Mouse (Mus musculus): Measurements from ENCODE around the gene Nfe2l3. TPM values are rescaled to one million over a fixed set of nuclear protein-coding genes. Genes with fewer than 3 reads are reported as not detected.

Nfe2l3 gene
- polyA plus RNA-seq, 1 experiment from 2014 or later = 8.2 TPM

DNA sequence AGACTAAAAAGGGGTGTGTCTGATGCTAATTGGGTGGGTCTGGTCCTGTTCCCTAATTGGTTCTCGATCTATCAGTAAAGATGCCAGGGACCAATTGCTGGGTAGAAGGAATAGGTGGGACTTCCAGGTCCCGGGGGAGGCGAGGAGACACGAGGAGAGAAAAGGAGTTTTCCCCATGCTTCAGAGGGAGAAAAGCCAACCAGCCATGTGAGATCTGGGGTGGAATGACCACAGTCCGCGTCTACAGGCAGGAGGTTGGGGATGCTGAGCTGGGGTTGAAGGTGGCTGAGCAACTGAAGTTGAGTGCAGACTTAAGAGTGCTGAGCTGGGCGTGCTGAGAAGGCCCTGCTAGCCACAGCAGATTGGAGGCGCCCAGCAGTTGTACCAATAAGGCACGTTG is 37.0 kb upstream of the Nfe2l3 start:
- H3K4me2 ChIP-seq (ENCODE audit: low read length) = no peak overlapping the region
- no peaks in the 10 kb centered on the region for H3K4me1 ChIP-seq (ENCODE audit: control insufficient read depth, insufficient read depth, low read length)
- 53% methylated on average over 9 of the region's 9 CpGs for WGBS
- ATAC-seq (ENCODE audit: low FRiP score, low TSS enrichment) (no peak), DNase-seq (no peak)
- H3K27ac ChIP-seq (replicated peaks; ENCODE audit: low read depth, low read length) = no peak overlapping the region
- H3K36me3 ChIP-seq (ENCODE audit: control insufficient read depth, insufficient read depth, low read length) = no peaks in the 10 kb centered on the region
- H3K4me3 ChIP-seq (replicated peaks; ENCODE audit: low read depth, low read length) = no peak overlapping the region
- H3K9ac ChIP-seq (replicated peaks; ENCODE audit: low read length) = no peak overlapping the region
- H3K9me3 ChIP-seq (ENCODE audit: control insufficient read depth, low read length) = no peaks in the 10 kb centered on the region
- H3K27me3 ChIP-seq (ENCODE audit: control insufficient read depth, insufficient read depth, low read length) = no peaks in the 10 kb centered on the region

- DNase-seq (no peak), ATAC-seq (ENCODE audit: low FRiP score, low TSS enrichment) (no peak)
- H3K4me3 ChIP-seq (replicated peaks; ENCODE audit: low read depth, low read length) = no peak overlapping the region
- H3K36me3 ChIP-seq (ENCODE audit: control insufficient read depth, insufficient read depth, low read length) = no peaks in the 10 kb centered on the region
- H3K27me3 ChIP-seq (ENCODE audit: control insufficient read depth, insufficient read depth, low read length) = no peaks in the 10 kb centered on the region
- H3K27ac ChIP-seq (replicated peaks; ENCODE audit: low read depth, low read length) = no peak overlapping the region
- H3K4me1 ChIP-seq (ENCODE audit: control insufficient read depth, insufficient read depth, low read length) = no peaks in the 10 kb centered on the region
- H3K4me2 ChIP-seq (ENCODE audit: low read length) = no peak overlapping the region
- 24% methylated on average over 6 of the region's 6 CpGs for WGBS
- H3K9ac ChIP-seq (replicated peaks; ENCODE audit: low read length) = no peak overlapping the region
- H3K9me3 ChIP-seq (ENCODE audit: control insufficient read depth, low read length) = no peaks in the 10 kb centered on the region
Observed at GRCm38 (mm10) chr6:51399113-51399518, 33.4 kb upstream of the Nfe2l3 start.

- no peak overlapping the region for H3K4me3 ChIP-seq (replicated peaks; ENCODE audit: low read depth, low read length)
- no peaks in the 10 kb centered on the region for H3K27me3 ChIP-seq (ENCODE audit: control insufficient read depth, insufficient read depth, low read length)
- H3K9me3 ChIP-seq (ENCODE audit: control insufficient read depth, low read length) = no peaks in the 10 kb centered on the region
- no peak overlapping the region for H3K27ac ChIP-seq (replicated peaks; ENCODE audit: low read depth, low read length)
- WGBS = 71% methylated on average over 6 of the region's 6 CpGs
- ATAC-seq (ENCODE audit: low FRiP score, low TSS enrichment) (no peak), DNase-seq (no peak)
- no peaks in the 10 kb centered on the region for H3K36me3 ChIP-seq (ENCODE audit: control insufficient read depth, insufficient read depth, low read length)
- no peak overlapping the region for H3K9ac ChIP-seq (replicated peaks; ENCODE audit: low read length)
- H3K4me2 ChIP-seq (ENCODE audit: low read length) = no peak overlapping the region
- H3K4me1 ChIP-seq (ENCODE audit: control insufficient read depth, insufficient read depth, low read length) = no peaks in the 10 kb centered on the region
Observed at GRCm38 (mm10) chr6:51401294-51401693, 31.2 kb upstream of the Nfe2l3 start.

- Histone ChIP-seq H3K4me3 (replicated peaks; ENCODE audit: low read depth, low read length) (no peak overlapping the region), H3K9ac (replicated peaks; ENCODE audit: low read length) (no peak overlapping the region), H3K4me2 (ENCODE audit: low read length) (no peak overlapping the region), H3K9me3 (ENCODE audit: control insufficient read depth, low read length) (no peaks in the 10 kb centered on the region), H3K27me3 (ENCODE audit: control insufficient read depth, insufficient read depth, low read length) (no peaks in the 10 kb centered on the region), H3K36me3 (ENCODE audit: control insufficient read depth, insufficient read depth, low read length) (no peaks in the 10 kb centered on the region), H3K27ac (replicated peaks; ENCODE audit: low read depth, low read length) (no peak overlapping the region), H3K4me1 (ENCODE audit: control insufficient read depth, insufficient read depth, low read length) (no peaks in the 10 kb centered on the region)
- WGBS = 94% methylated on average over 5 of the region's 5 CpGs
- no peak for ATAC-seq (ENCODE audit: low FRiP score, low TSS enrichment)
- DNase-seq = no peak
Observed at GRCm38 (mm10) chr6:51403598-51403997, 28.9 kb upstream of the Nfe2l3 start.

DNA sequence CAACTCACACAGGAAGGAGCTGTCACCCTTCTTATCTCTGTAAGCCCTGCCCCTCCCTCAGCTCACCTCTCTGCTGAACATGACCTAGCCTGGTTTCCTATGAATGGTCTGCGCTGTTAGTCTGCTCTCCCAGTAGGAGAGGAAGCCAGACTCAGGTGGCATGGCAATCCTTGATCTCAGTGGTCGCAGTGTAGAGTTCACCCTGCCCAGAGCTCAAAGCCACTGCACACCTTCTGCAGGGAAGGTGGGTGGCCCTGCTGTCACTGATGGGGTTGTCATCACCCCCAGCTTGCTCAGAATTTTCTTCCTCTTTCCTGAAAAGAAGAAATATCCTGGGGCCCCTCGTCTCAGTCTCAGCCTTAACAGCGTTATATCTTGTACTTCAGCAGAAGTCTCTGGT is 28.0 kb upstream of the Nfe2l3 start:
- H3K4me1 ChIP-seq (ENCODE audit: control insufficient read depth, insufficient read depth, low read length) = no peaks in the 10 kb centered on the region
- no peaks in the 10 kb centered on the region for H3K27me3 ChIP-seq (ENCODE audit: control insufficient read depth, insufficient read depth, low read length)
- DNase-seq (no peak), ATAC-seq (ENCODE audit: low FRiP score, low TSS enrichment) (no peak)
- no peak overlapping the region for H3K27ac ChIP-seq (replicated peaks; ENCODE audit: low read depth, low read length)
- no peak overlapping the region for H3K9ac ChIP-seq (replicated peaks; ENCODE audit: low read length)
- H3K4me2 ChIP-seq (ENCODE audit: low read length) = no peak overlapping the region
- no peaks in the 10 kb centered on the region for H3K9me3 ChIP-seq (ENCODE audit: control insufficient read depth, low read length)
- no peaks in the 10 kb centered on the region for H3K36me3 ChIP-seq (ENCODE audit: control insufficient read depth, insufficient read depth, low read length)
- 87% methylated on average over 4 of the region's 4 CpGs for WGBS
- H3K4me3 ChIP-seq (replicated peaks; ENCODE audit: low read depth, low read length) = no peak overlapping the region

DNA sequence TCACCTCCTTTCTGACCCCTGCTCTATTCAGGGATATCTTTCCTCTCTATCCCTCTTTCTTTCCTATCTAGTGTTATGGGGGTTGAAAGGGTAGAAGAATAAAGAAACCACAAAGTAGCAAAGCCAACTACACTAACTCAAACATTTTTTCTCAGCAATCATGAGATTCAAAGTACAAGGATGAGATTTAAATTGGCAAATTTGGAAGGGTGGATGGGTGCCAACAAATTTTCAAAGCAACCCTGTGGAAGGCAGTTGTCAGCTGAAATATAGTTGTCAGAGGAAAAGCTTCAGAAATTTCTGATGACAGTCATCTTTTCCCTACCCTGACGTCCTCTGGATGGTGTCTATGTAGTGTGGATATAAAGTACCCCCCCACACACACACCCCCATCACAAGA is 16.0 kb upstream of the Nfe2l3 start:
- DNase-seq = no peak
- ATAC-seq (ENCODE audit: low FRiP score, low TSS enrichment) = no peak

GRCm38 (mm10) chr6:51417306-51417936 is 15.0 kb upstream of the Nfe2l3 start:
- H3K4me3 ChIP-seq (replicated peaks; ENCODE audit: low read depth, low read length) = no peak overlapping the region
- H3K27me3 ChIP-seq (ENCODE audit: control insufficient read depth, insufficient read depth, low read length) = no peaks in the 10 kb centered on the region
- DNase-seq (no peak), ATAC-seq (ENCODE audit: low FRiP score, low TSS enrichment) (no peak)
- no peaks in the 10 kb centered on the region for H3K4me1 ChIP-seq (ENCODE audit: control insufficient read depth, insufficient read depth, low read length)
- no peak overlapping the region for H3K4me2 ChIP-seq (ENCODE audit: low read length)
- WGBS = 94% methylated on average over 4 of the region's 4 CpGs
- no peak overlapping the region for H3K9ac ChIP-seq (replicated peaks; ENCODE audit: low read length)
- H3K9me3 ChIP-seq (ENCODE audit: control insufficient read depth, low read length) = no peaks in the 10 kb centered on the region
- H3K27ac ChIP-seq (replicated peaks; ENCODE audit: low read depth, low read length) = no peak overlapping the region
- H3K36me3 ChIP-seq (ENCODE audit: control insufficient read depth, insufficient read depth, low read length) = no peaks in the 10 kb centered on the region

More for the DNA sequence above, 16.0 kb upstream of the Nfe2l3 start:
- no peaks in the 10 kb centered on the region for H3K9me3 ChIP-seq (ENCODE audit: control insufficient read depth, low read length)
- H3K9ac ChIP-seq (replicated peaks; ENCODE audit: low read length) = no peak overlapping the region
- H3K27ac ChIP-seq (replicated peaks; ENCODE audit: low read depth, low read length) = no peak overlapping the region
- no peak overlapping the region for H3K4me3 ChIP-seq (replicated peaks; ENCODE audit: low read depth, low read length)
- 53% methylated on average over 1 of the region's 1 CpGs for WGBS
- H3K4me1 ChIP-seq (ENCODE audit: control insufficient read depth, insufficient read depth, low read length) = no peaks in the 10 kb centered on the region
- no peaks in the 10 kb centered on the region for H3K27me3 ChIP-seq (ENCODE audit: control insufficient read depth, insufficient read depth, low read length)
- H3K4me2 ChIP-seq (ENCODE audit: low read length) = no peak overlapping the region
- no peaks in the 10 kb centered on the region for H3K36me3 ChIP-seq (ENCODE audit: control insufficient read depth, insufficient read depth, low read length)

- Histone ChIP-seq H3K4me1 (ENCODE audit: control insufficient read depth, insufficient read depth, low read length) (no peaks in the 10 kb centered on the region), H3K27me3 (ENCODE audit: control insufficient read depth, insufficient read depth, low read length) (no peaks in the 10 kb centered on the region), H3K4me2 (ENCODE audit: low read length) (no peak overlapping the region), H3K9ac (replicated peaks; ENCODE audit: low read length) (no peak overlapping the region), H3K36me3 (ENCODE audit: control insufficient read depth, insufficient read depth, low read length) (no peaks in the 10 kb centered on the region), H3K27ac (replicated peaks; ENCODE audit: low read depth, low read length) (no peak overlapping the region), H3K4me3 (replicated peaks; ENCODE audit: low read depth, low read length) (no peak overlapping the region), H3K9me3 (ENCODE audit: control insufficient read depth, low read length) (no peaks in the 10 kb centered on the region)
- DNase-seq (no peak), ATAC-seq (ENCODE audit: low FRiP score, low TSS enrichment) (no peak)
- 45% methylated on average over 11 of the region's 11 CpGs for WGBS
Observed at GRCm38 (mm10) chr6:51423466-51424122, 8.9 kb upstream of the Nfe2l3 start.

- Histone ChIP-seq H3K4me3 (replicated peaks; ENCODE audit: low read depth, low read length) (no peak overlapping the region), H3K4me1 (ENCODE audit: control insufficient read depth, insufficient read depth, low read length) (no peaks in the 10 kb centered on the region), H3K4me2 (ENCODE audit: low read length) (no peak overlapping the region), H3K27me3 (ENCODE audit: control insufficient read depth, insufficient read depth, low read length) (no peaks in the 10 kb centered on the region), H3K9ac (replicated peaks; ENCODE audit: low read length) (no peak overlapping the region), H3K36me3 (ENCODE audit: control insufficient read depth, insufficient read depth, low read length) (no peaks in the 10 kb centered on the region), H3K27ac (replicated peaks; ENCODE audit: low read depth, low read length) (no peak overlapping the region), H3K9me3 (ENCODE audit: control insufficient read depth, low read length) (no peaks in the 10 kb centered on the region)
- WGBS = 94% methylated on average over 2 of the region's 2 CpGs
- DNase-seq = no peak
- no peak for ATAC-seq (ENCODE audit: low FRiP score, low TSS enrichment)
Observed at GRCm38 (mm10) chr6:51424537-51424936, 7.9 kb upstream of the Nfe2l3 start.

Measured in midbrain, embryonic 14.5 days (tissue).